Mouse (Mus musculus): Measurements from ENCODE around the gene Hmx2.

Hmx2 gene

GRCm38 (mm10) chr7:131548473-131548872 is at the start of gene Hmx2:
Hmx2 (plus strand) TSS chr7:131548773.
- no peak for DNase-seq (ENCODE audit: low read depth, low spot score)

- no peak for DNase-seq (ENCODE audit: low read depth, low spot score)
These were observed 44.8 kb upstream of the Hmx2 start for GRCm38 (mm10) chr7:131503739-131504138.

GRCm38 (mm10) chr7:131539979-131540378 is 8.6 kb upstream of the Hmx2 start:
- peak; percentile 27 for DNase-seq (ENCODE audit: low read depth, low spot score)

GRCm38 (mm10) chr7:131541184-131542114 is 7.1 kb upstream of the Hmx2 start:
- no peak for DNase-seq (ENCODE audit: low read depth, low spot score)

- no peak for DNase-seq (ENCODE audit: low read depth, low spot score)
These were observed 6.3 kb upstream of the Hmx2 start, which contains the start of gene Hmx3 for GRCm38 (mm10) chr7:131542115-131542871. Hmx3 (plus strand) TSS chr7:131542867.

GRCm38 (mm10) chr7:131542872-131543622 is 5.5 kb upstream of the Hmx2 start:
- DNase-seq (ENCODE audit: low read depth, low spot score): no peak

- DNase-seq (ENCODE audit: low read depth, low spot score): no peak
These were observed 4.7 kb upstream of the Hmx2 start for GRCm38 (mm10) chr7:131543623-131544481.

- no peak for DNase-seq (ENCODE audit: low read depth, low spot score)
These were observed 3.7 kb upstream of the Hmx2 start for GRCm38 (mm10) chr7:131544871-131545270.

- DNase-seq (ENCODE audit: low read depth, low spot score): no peak
These were observed 2.7 kb upstream of the Hmx2 start for GRCm38 (mm10) chr7:131545701-131546385.

- no peak for DNase-seq (ENCODE audit: low read depth, low spot score)
These were observed 2.1 kb upstream of the Hmx2 start for GRCm38 (mm10) chr7:131546423-131546822.

GRCm38 (mm10) chr7:131547481-131547880 is 1.1 kb upstream of the Hmx2 start:
- no peak for DNase-seq (ENCODE audit: low read depth, low spot score)

- no peak for DNase-seq (ENCODE audit: low read depth, low spot score)
These were observed 2.9 kb downstream of the Hmx2 start for GRCm38 (mm10) chr7:131551471-131551870.

- no peak for DNase-seq (ENCODE audit: low read depth, low spot score)
These were observed 3.6 kb downstream of the Hmx2 start for GRCm38 (mm10) chr7:131551931-131552741.

GRCm38 (mm10) chr7:131552781-131553180 is 4.2 kb downstream of the Hmx2 start:
- no peak for DNase-seq (ENCODE audit: low read depth, low spot score)

- DNase-seq (ENCODE audit: low read depth, low spot score): no peak
These were observed 5.2 kb downstream of the Hmx2 start for GRCm38 (mm10) chr7:131553771-131554175.

- DNase-seq (ENCODE audit: low read depth, low spot score): no peak
These were observed 6.0 kb downstream of the Hmx2 start for GRCm38 (mm10) chr7:131554341-131555180.

GRCm38 (mm10) chr7:131555301-131556081 is 6.9 kb downstream of the Hmx2 start:
- DNase-seq (ENCODE audit: low read depth, low spot score): no peak

GRCm38 (mm10) chr7:131556116-131556515 is 7.5 kb downstream of the Hmx2 start:
- DNase-seq (ENCODE audit: low read depth, low spot score): no peak
